Mouse (Mus musculus): ENCODE measurements at regions not wholly inside any gene's neighbourhood (a gene's known extent, or its start where the extent isn't known, plus 50 kb on each side); places are given as distances from the start of the nearest gene placed in this dataset.

DNA sequence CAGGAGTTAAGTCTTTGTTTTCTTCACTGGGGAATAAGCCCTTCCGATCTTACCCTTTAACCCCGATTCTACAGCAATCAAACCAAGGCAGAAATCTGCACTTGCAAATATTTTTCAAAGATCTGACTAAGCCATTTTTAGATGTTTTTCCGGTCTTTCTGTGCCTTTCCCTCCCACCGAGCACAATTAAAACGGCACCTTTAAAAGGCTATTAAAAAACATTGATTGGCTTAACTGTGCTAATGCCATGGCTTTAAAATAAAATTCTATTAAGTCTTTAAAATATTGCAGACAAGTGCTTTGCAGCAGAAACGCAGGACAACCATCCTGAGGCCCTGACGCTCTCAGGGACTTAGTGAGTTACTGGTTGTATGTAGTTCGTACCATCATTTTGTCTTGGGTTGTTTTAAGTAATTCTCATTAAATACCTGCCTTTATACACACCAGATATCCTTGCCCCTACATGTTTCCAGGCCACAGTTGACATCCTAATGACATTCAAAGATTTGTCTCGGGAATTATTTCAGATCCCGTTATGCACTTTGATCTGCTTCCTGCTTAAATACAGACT, 197.6 kb upstream of the Hnrnpa3 start:
- no peak for DNase-seq

DNA sequence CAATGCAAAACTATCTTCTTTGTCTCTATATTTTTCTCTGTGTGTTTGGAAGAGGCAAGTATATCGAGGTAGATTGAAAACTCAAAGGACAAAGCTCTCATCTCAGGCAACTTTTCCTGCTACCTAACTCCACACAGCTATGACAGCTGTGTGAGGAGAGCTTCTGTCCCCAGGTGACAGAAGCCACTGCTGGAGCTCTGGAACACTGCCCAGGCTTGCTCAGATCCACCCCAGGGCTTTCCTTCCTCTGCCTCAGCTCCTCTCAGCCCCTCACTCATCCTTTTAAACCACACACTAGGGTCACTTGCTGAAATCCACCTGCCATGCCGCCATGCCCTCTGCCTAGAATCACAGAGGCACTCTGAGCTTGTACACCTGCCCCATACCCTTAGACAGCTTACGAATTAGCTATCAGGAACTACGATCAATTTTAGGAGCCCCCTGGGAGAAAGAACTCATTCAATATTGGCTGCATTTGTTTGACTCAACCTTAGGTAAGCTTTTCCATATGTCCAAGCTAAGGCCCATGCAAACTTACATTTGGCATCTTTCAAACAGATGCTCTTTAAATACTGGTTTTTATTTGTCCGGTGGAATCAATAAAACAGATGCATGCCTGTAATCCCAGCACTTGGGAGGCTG, 196.9 kb upstream of the Hnrnpa3 start:
- DNase-seq: no peak

DNA sequence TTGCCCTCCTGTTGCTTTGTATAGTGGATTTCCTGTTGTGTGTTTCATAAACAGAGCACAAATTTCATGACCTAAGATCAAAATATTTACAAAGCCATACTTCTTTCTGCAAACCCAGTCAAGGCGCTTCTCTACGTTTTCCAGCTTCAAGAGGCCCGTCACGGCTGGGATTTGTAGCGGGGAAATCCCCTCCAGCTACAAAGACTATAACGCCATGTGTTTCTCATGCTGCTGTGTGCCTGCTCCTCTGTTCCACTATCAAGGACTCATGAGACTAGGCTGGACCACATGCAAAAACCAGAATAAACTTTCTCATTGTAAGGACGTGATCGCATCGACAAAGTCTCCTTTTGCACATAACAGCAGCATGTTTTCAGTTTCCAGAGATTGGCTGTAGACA, 196.0 kb upstream of the Hnrnpa3 start:
- no peak for DNase-seq

DNA sequence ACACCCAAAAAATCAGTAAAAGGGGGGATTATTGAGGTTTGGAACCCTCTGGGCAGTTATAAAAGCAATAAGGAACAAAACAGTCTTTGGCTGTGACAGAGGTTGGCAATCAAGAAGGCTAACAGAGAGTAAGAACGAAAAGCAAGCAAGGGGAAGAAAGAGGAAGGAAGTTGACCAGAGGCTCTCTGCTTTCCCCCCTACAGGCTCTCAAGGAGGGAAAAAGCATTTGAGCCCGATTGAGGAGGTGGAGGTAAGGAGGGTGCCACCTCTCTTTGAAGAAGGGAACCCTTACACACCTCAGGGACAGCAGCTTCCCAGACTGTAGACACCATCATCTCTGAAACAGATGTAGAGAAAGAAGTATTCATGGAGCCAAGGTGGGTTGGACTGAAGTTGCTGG, 194.6 kb upstream of the Hnrnpa3 start:
- DNase-seq: no peak

DNA sequence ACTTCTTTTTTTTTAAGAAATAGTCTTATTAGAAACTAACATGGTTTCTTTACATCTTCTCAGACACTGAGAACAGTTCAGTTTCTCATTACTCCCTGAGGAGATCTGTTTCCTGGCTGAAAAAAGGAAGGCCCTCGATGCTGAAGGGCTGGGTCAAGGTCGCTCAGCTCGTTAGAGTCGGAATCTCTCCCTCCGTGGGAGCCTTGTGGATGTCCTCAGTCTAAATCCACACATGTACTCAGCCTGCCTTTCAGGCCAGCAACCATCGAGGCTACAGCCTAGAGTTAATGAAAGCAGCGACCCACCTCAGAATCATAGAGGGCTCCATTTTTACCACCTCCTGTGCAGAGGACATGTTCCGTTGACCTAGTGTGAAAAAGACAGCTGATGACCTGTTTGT, 190.2 kb upstream of the Hnrnpa3 start:
- no peak for DNase-seq

DNA sequence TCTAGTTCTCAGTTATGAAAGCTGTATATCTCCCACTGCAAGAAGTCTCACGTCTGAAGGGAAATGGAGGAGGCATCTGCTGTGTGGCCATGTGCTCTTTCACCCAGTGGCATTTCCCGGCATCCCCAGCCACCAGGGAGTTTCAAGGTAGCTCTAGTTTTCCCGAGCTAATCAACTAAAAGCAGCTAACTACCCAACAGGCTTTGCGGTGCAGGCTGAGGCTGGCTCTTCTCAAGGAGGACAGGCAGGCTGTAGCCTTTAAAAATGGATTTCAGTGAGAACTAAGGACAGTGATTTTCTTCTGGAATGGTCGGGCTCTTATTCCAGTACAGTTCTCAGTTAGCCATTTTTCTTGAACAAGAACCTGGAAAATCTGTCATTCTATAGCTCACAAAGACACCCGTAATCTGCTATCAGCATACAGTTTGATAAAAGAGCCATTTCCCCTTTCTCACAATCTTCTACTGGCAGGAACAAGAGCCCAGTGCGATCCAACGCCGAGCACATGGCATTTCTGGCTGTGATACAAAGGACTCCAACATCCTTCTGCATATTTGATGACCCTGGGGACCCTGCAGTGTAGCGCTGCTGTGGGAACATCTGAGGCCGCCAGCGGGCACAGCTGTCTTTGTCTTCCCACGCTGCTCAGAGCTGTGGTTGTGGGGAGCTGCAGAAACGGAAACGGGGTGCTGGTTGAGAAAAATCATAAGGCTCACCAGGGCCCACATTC, 188.9 kb upstream of the Hnrnpa3 start:
- peak; percentile 85 for DNase-seq

DNA sequence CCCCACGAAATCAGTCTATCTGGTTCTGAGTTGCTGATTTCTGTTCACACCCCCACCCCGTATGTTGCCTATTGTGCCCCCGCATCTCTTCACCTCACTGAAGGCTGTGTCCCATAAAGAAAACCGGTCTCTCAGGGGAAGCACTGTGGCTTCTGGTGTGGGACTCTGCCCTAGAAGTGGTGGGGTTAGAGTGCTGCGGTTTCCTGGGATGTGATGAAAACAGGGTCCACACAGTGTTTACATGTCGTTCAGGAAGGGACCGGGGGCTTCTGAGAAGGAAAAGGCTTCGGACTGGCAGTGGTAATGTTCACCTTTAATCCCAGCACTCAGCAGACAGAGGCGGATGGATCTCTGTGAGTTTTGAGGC, 188.4 kb upstream of the Hnrnpa3 start:
- no peak for DNase-seq

DNA sequence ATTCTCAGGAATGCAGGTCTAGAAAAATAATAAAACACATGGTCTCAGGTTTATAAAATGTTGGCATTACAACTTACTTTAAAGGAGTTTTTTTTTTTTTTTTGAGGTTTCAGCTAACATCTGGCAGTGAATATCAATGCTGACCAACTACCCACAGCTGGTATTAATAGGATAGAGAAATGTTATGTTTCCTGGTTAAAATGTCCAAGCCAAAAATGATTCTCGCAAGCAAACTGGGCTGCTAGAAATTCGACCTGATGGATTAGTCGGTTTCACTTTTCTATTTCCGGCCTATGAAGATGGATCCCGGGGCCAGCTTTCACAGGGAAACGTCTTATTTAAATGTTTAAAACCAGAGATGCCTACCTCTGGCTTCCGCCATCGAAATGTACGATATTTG, 186.6 kb upstream of the Hnrnpa3 start:
- no peak for DNase-seq

DNA sequence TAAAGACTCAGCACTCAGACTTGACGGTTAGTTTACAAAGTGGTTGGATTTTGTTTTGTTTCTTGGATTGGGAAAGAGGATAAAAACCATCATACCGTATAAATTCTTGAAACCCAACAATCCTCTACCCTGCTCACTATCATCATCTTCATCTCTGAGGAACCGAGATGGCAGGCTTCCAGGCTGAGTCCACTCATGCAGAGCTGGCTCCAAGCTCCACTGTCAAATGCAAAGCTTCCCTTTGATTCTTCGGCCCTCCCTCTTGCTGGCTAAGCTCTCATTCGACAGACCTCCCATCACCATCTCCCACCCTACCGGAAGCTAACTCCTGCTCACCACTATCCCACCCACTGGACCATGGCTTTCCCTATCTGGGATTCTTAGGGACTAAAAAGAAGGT, 184.6 kb upstream of the Hnrnpa3 start:
- no peak for DNase-seq

DNA sequence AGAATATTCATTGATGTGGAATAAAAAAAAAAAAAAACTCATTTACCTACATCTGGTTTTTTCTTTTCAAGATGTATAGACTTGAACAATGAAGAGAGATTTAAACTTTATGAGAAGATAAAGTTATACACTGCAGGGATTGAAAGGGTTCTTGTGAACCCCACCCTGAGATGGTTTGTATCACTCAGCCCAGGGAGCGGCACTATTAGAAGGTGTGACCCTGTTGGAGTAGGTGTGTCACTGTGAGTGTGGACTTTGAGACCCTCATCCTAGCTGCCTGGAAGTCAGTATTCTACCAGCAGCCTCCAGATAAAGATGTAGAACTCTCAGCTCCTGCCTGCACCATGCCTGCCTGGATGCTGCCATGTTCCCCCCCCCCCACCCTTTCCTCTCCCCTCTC, 182.7 kb upstream of the Hnrnpa3 start:
- DNase-seq: no peak

DNA sequence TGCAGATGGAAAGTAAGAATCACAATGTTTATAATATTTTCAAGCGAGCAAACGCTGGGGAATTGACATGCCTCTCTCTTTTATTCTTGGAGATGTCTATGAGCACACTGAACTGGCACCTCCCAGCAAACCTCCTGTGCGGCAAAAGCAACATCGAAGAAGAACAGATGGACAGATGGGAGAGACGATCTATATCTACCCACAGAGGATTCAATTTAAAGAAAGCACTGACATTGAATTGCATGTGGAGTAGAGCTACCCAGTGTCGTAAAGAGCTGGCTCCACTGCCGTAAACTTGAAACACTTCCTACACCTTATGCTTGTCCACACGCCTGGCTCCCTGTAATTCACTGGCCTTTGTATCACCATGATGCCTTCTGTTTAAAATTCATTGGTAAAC, 182.0 kb upstream of the Hnrnpa3 start:
- DNase-seq: no peak

DNA sequence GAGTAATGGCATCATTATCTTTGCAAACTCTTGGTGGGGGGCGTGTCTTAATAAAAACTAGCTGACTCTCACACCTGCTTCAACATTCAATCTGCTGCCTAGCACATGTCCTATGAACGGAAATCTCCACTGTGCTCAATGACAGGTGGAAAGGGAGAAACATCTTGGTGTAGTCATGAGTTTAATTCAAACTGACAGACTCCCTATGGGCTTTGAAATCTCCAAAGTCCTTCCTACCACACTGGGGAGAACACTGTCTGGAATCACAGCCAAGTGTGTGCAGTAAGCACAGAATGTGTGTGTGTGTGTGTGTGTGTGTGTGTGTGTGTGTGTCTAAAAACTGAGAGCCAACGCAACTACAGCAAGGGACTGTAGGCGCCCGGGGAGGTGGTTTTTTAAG, 179.5 kb upstream of the Hnrnpa3 start:
- DNase-seq: no peak

DNA sequence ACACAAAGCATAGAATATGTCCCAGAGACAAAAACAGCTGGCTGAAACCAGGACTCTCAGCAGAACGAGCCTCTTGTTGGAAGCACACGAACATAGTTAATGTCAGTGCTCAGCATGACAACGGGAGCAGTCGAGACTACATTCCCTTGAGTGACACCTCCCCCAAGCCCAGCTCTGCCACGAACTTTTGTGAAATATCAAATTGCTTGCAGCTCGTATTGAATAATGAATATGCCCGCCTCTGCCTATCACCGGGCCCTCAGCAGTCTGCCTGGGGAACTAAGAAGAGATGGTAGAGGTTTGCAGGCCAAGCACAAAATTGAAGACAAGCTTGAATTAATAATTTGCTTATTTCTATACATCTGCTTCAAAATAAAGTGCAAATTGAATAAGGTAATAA, 177.2 kb upstream of the Hnrnpa3 start:
- DNase-seq: no peak

DNA sequence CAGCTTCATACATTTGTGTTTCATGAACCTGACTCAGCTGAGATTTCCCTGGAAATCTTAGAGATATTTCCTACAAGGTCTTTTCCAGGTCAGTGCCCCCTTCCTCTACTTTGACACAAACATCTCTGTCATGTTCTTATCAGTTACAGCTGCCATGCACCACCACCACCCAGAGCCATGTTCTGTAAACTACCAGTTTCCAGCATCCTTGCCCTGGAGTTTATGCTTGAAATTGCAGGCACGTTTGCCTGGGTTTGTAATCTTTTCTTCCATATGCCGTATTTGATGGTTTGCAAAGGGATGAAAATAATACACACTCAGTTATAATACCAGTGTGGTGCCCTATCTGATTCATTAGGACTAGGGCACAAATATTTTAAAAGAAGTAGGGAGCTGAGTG, 176.6 kb upstream of the Hnrnpa3 start:
- no peak for DNase-seq

DNA sequence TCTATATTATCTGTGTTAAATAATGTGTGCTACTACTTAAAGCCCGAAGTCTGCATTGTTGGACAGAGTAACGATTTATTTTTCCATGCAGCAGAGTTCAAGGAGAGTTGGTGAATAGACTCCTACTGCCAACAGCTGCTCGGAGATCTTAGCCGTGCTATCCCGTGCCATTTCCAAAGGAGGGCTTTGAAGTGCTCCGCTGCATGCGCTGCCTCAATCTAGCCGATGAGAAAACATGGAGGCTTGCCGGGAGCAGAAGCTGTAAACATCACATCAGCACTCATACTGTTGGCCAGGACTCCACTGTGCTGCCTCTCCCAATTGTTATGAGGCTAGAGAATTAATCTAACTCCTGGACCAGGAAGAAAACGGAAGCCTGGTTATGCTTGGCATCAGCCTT, 174.1 kb upstream of the Hnrnpa3 start:
- no peak for DNase-seq

DNA sequence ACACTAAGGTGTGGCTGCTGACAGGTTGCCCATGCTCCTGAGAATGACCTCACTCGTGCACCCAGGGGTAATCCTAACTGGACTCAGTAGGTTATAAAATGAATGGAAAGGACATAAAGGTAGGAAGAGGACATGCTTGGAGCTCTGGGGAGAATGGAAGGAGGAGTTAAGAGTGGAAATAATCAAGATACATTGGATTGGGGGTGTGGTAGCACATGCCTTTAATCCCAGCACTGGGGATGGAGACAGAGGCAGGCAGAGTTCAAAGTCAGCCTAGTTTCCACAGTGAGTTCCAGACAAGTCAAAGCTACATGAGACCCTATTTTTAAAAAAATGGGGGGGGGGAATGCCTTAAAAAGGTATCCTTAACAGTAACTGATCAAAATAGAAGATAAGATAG, 167.9 kb upstream of the Hnrnpa3 start:
- no peak for DNase-seq

DNA sequence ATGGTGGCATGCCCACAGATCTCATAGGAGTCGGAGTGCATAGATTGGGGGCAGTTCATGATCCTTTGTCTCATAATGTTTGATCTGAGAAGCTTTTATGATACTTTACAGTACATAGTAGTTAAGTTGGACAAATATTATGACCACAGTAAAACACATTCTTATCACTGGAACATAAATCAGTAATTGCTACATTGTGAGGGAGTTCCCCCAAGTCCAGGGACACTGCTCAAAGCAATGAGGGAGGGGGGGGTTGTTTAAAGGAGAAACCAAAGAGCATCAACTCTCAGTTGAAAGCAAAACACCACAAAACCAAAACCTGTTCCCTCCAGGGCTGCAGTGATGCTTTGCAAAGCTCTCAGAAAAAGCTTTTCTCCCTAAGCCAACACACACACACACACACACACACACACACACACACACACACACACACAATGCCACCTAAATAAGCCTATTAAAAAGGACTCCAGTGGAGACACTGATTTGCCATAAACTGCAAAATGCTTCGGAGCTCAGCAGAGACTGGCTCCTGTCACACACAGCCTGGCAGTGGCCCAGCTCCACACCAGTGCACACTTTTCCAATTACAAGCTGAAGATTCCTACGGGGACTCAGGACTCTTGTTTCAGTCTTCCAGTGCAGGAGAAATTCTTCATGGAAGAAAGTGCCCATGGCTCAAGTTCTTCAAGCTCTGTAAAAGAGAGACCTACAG, 167.1 kb upstream of the Hnrnpa3 start:
- DNase-seq: no peak

DNA sequence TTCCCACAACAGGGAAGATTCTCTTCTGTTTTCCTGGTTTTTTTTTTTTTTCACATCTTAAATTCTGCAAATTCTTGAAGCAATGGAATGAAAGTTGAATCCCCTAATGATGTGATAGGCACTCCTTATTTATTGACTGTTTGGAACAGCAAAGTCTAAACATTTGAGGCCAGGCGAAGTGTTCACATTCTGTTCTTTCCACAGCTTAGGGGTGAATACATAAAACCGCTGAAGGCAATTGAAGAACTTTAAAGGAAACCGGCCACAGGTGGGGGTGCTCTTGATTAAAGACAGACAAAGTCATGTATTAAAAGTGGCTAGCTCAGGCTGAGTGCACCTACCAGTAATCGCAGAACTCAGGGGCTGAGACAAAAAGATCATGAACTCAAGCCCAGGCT, 166.6 kb upstream of the Hnrnpa3 start:
- no peak for DNase-seq

DNA sequence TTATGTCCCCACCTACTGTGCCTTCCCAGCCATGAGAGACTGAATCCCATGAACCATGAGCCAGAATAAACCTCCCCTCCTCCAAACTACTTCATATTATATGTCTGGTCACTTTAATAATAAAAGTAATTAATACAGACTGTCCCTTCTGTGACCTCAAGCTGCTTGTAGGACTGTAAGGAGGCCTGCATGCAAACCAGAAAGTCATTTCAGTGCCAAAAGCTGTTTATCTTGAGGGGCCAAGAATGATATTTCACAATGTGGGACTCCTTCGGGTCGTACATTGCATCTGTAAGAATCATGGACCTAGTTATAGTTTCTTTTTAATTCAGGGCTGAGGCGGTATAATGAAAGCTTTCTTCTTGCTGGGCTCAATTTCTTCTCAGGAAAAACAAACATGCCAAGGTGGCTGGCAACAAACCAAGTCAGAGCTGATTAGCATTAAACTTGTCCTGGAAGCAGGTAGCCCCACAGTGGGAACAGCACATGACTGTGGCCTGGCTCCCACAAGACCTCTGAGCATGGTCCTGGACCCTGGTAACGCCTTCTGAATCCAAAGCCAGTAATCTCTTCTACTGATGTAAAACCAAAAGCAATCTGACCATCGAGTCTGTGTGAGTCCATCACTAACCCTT, 162.3 kb upstream of the Hnrnpa3 start:
- no peak for DNase-seq

DNA sequence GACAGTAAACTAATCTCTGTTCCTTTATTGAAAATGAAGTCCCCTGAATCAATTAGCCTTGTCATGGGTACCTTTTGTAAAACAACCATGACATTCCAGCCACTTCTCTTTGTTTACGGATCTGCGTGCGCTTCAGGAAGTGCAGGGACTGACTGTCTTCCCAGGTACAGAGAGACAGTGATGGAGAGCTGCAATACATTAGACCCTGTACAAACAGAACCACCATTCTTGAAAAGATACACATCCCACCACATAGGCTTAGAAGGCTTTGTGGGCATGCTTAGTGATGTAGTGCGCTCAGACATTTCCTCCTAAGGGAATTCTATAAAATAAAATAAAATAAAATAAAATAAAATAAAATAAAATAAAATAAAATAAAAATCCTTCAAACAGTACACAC, 148.8 kb upstream of the Hnrnpa3 start:
- no peak for DNase-seq

DNA sequence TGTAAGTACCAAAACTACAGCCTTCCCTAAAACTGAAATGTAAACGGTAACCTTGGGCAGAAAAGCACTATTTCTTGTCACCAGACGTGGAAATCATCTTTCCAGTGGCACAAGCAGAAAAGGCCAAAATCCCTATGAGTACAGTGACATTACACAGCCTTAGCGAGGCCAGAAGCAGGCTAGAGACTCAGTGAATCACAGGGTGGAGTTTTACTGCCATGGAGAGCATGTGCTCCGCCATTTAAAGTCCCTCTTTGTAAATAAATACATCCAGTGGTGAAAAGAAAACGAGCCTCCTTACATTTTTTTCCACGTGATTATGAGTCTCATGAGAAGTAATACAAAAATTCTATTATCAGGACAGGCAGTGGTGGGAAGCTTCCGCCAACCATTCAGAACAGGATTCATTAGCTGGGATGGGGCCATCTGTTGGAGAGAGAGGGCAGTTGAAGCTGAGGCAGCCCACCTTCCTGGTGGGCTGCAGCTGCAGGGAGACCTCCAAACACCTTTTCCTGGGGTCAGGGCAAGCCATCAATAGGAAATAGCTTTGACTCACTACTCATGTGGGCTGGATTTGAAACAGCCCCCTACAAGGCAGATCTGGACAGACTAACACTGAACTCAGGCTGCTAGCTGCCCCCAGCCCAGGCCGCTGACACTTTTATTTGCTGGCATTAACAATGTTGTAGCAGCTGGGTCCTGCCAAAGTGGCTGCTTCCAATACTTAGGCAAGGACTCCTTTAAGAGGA, 146.5 kb upstream of the Hnrnpa3 start:
- DNase-seq: no peak

DNA sequence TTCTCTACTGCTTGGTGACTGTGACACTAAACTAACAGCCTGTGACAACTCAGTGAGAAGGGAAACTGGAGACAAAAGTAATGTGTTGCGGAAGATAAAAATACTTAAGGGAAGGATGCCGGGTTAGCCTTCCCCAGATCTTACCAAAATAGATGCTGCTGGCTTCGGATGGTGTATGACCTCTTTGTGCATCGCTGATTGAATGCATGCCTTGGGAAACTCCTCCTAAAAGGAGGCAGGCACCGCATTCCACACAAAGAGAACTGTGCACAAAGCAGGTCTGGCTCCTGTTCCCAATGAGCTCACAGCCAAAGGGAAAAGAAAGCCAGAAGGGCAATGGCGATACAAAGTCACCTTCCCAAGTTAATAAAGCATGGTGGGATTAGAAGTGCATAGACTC, 144.9 kb upstream of the Hnrnpa3 start:
- DNase-seq: no peak

DNA sequence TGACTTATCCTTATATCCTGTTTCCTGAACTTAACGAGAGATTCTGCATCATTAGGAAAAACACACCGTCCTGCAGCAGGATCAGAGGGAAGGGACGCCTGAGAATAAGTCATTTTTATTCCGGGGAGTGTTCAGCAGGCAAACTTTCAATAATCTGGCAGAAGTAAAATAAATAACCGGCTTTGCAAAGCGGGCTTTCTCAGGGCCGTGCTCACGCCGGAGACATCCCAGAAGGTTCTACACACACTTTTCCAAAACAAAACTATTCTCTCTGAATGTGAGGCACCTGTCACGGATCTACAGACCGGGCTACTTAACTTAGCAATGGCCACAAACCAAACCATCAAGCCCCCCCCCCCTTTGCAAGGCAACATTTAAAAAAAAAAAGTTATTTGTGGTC, 142.8 kb upstream of the Hnrnpa3 start:
- no peak for DNase-seq
